Mouse (Mus musculus): ENCODE results near the gene Tbx3.
A peak's percentile ranks its signal among the peaks of the same experiment; 100 is the strongest.

- TF ChIP-seq CTCF (IDR thresholded peaks at IDR 0.05; ENCODE audit: low read depth): 0 out of 2 replicates have a peak, but pooled peaks have one; percentile 8
- TF ChIP-seq EP300 (optimal IDR thresholded peaks at IDR 0.05): no peak
Measured at GRCm38 (mm10) chr5:119711626-119712025, 41.2 kb downstream of the Tbx3 start.

Data from stomach, postnatal 0 days (tissue).